Mouse (Mus musculus): ENCODE data around the gene Ifrd2. TPM values are rescaled to one million over a fixed set of nuclear protein-coding genes. Genes with fewer than 3 reads are reported as not detected.

The Ifrd2 gene
- polyA plus RNA-seq, 1 experiment: 29.4 TPM

GRCm38 (mm10) chr9:107631311-107631826 is 43.9 kb downstream of the Ifrd2 start:
- no peak overlapping the region for H3K4me3 ChIP-seq
- H3K36me3 ChIP-seq (ENCODE audit: control insufficient read depth, insufficient read depth): no peaks in the 10 kb centered on the region
- no peaks in the 10 kb centered on the region for H3K27me3 ChIP-seq (ENCODE audit: control insufficient read depth, insufficient read depth, insufficient read length)
- H3K79me2 ChIP-seq (ENCODE audit: control insufficient read depth, insufficient read depth): peaks cover 80% of the 10 kb centered on the region
- no peak for TF ChIP-seq E2F4 (IDR thresholded peaks at IDR 0.05; ENCODE audit: insufficient read depth)
- TF ChIP-seq REST (IDR thresholded peaks at IDR 0.05; ENCODE audit: insufficient read depth, insufficient read length): no peak
- TF ChIP-seq TCF12 (IDR thresholded peaks at IDR 0.05; ENCODE audit: insufficient read depth, poor library complexity, severe bottlenecking): no peak
- no peak for TF ChIP-seq TCF3 (IDR thresholded peaks at IDR 0.05; ENCODE audit: insufficient read length, low read depth)
- no peak for TF ChIP-seq POLR2A (IDR thresholded peaks at IDR 0.05; ENCODE audit: insufficient read length, low read depth)
- no peak for TF ChIP-seq MYOD1 (IDR thresholded peaks at IDR 0.05; ENCODE audit: control insufficient read depth in 1 of 3, insufficient read length in 2 of 3, low read depth in 2 of 3)
- peak overlapping the region; percentile 2 for H3K4me2 ChIP-seq (ENCODE audit: low read depth)
- no peak overlapping the region for H3ac ChIP-seq (ENCODE audit: control insufficient read depth, insufficient read length)

GRCm38 (mm10) chr9:107631861-107632260 is 44.4 kb downstream of the Ifrd2 start:
- H3K4me3 ChIP-seq: peak overlapping the region; percentile 97
- TF ChIP-seq SRF (IDR thresholded peaks at IDR 0.05; ENCODE audit: control insufficient read depth, insufficient read length, low read depth): no peak
- TF ChIP-seq USF1 (IDR thresholded peaks at IDR 0.05; ENCODE audit: low read depth): no peak
- no peak for TF ChIP-seq REST (IDR thresholded peaks at IDR 0.05; ENCODE audit: insufficient read depth, insufficient read length)
- TF ChIP-seq TCF3 (IDR thresholded peaks at IDR 0.05; ENCODE audit: insufficient read length, low read depth): no peak
- TF ChIP-seq MYOD1 (IDR thresholded peaks at IDR 0.05; ENCODE audit: control insufficient read depth in 1 of 3, insufficient read length in 2 of 3, low read depth in 2 of 3): no peak
- no peak for TF ChIP-seq MYOG (IDR thresholded peaks at IDR 0.05; ENCODE audit: control insufficient read depth in 1 of 3, insufficient read depth in 1 of 3, insufficient read length in 2 of 3, low read depth in 2 of 3)
- TF ChIP-seq E2F4 (IDR thresholded peaks at IDR 0.05; ENCODE audit: insufficient read depth): no peak
- no peak for TF ChIP-seq CEBPB (IDR thresholded peaks at IDR 0.05; ENCODE audit: insufficient read depth, poor library complexity, severe bottlenecking)
- TF ChIP-seq POLR2AphosphoS2 (IDR thresholded peaks at IDR 0.05; ENCODE audit: insufficient read length, low read depth): no peak
- TF ChIP-seq POLR2A (IDR thresholded peaks at IDR 0.05; ENCODE audit: insufficient read length, low read depth): no peak
- no peak for TF ChIP-seq TCF12 (IDR thresholded peaks at IDR 0.05; ENCODE audit: insufficient read depth, poor library complexity, severe bottlenecking)
- TF ChIP-seq MAX (IDR thresholded peaks at IDR 0.05; ENCODE audit: low read depth): no peak
- H3K79me2 ChIP-seq (ENCODE audit: control insufficient read depth, insufficient read depth): peaks cover 79% of the 10 kb centered on the region
- no peaks in the 10 kb centered on the region for H3K27me3 ChIP-seq (ENCODE audit: control insufficient read depth, insufficient read depth, insufficient read length)
- H3K36me3 ChIP-seq (ENCODE audit: control insufficient read depth, insufficient read depth): no peaks in the 10 kb centered on the region
- H3ac ChIP-seq (ENCODE audit: control insufficient read depth, insufficient read length): no peak overlapping the region
- peak overlapping the region; percentile 100 for H3K4me2 ChIP-seq (ENCODE audit: low read depth)

GRCm38 (mm10) chr9:107632478-107632877 is 45.0 kb downstream of the Ifrd2 start:
- Histone ChIP-seq H3K36me3 (ENCODE audit: control insufficient read depth, insufficient read depth) (no peaks in the 10 kb centered on the region), H3ac (ENCODE audit: control insufficient read depth, insufficient read length) (peak overlapping the region; percentile 81), H3K4me3 (peak overlapping the region; percentile 97), H3K79me2 (ENCODE audit: control insufficient read depth, insufficient read depth) (peaks cover 72% of the 10 kb centered on the region), H3K4me2 (ENCODE audit: low read depth) (peak overlapping the region; percentile 100), H3K27me3 (ENCODE audit: control insufficient read depth, insufficient read depth, insufficient read length) (no peaks in the 10 kb centered on the region)
- TF ChIP-seq MYOG (IDR thresholded peaks at IDR 0.05; ENCODE audit: control insufficient read depth in 1 of 3, insufficient read depth in 1 of 3, insufficient read length in 2 of 3, low read depth in 2 of 3) (peak in 1 of 3 experiments; percentile 17), TCF3 (IDR thresholded peaks at IDR 0.05; ENCODE audit: insufficient read length, low read depth) (no peak), USF1 (IDR thresholded peaks at IDR 0.05; ENCODE audit: low read depth) (no peak), MYOD1 (IDR thresholded peaks at IDR 0.05; ENCODE audit: control insufficient read depth in 1 of 3, insufficient read length in 2 of 3, low read depth in 2 of 3) (peak in 1 of 3 experiments; percentile 41)

- Histone ChIP-seq H3K4me2 (ENCODE audit: low read depth) (peak overlapping the region; percentile 100), H3K4me3 (peak overlapping the region; percentile 97), H3ac (ENCODE audit: control insufficient read depth, insufficient read length) (peak overlapping the region; percentile 81), H3K36me3 (ENCODE audit: control insufficient read depth, insufficient read depth) (no peaks in the 10 kb centered on the region), H3K79me2 (ENCODE audit: control insufficient read depth, insufficient read depth) (peaks cover 68% of the 10 kb centered on the region), H3K27me3 (ENCODE audit: control insufficient read depth, insufficient read depth, insufficient read length) (no peaks in the 10 kb centered on the region)
- TF ChIP-seq POLR2A (IDR thresholded peaks at IDR 0.05; ENCODE audit: insufficient read length, low read depth) (peak; percentile 97), MYOG (IDR thresholded peaks at IDR 0.05; ENCODE audit: control insufficient read depth in 1 of 3, insufficient read depth in 1 of 3, insufficient read length in 2 of 3, low read depth in 2 of 3) (peak in 1 of 3 experiments; percentile 30), POLR2AphosphoS2 (IDR thresholded peaks at IDR 0.05; ENCODE audit: insufficient read length, low read depth) (peak; percentile 96), MAX (IDR thresholded peaks at IDR 0.05; ENCODE audit: low read depth) (no peak), USF1 (IDR thresholded peaks at IDR 0.05; ENCODE audit: low read depth) (no peak), MYOD1 (IDR thresholded peaks at IDR 0.05; ENCODE audit: control insufficient read depth in 1 of 3, insufficient read length in 2 of 3, low read depth in 2 of 3) (peak in 1 of 3 experiments; percentile 56)
Observed at GRCm38 (mm10) chr9:107633091-107633660, 45.7 kb downstream of the Ifrd2 start.

- Histone ChIP-seq H3K79me2 (ENCODE audit: control insufficient read depth, insufficient read depth) (peaks cover 62% of the 10 kb centered on the region), H3K4me3 (peak overlapping the region; percentile 97), H3K27me3 (ENCODE audit: control insufficient read depth, insufficient read depth, insufficient read length) (no peaks in the 10 kb centered on the region), H3K4me2 (ENCODE audit: low read depth) (peak overlapping the region; percentile 58), H3ac (ENCODE audit: control insufficient read depth, insufficient read length) (peak overlapping the region; percentile 81), H3K36me3 (ENCODE audit: control insufficient read depth, insufficient read depth) (no peaks in the 10 kb centered on the region)
- TF ChIP-seq E2F4 (IDR thresholded peaks at IDR 0.05; ENCODE audit: insufficient read depth): no peak
- TF ChIP-seq TCF12 (IDR thresholded peaks at IDR 0.05; ENCODE audit: insufficient read depth, poor library complexity, severe bottlenecking): no peak
- TF ChIP-seq POLR2AphosphoS2 (IDR thresholded peaks at IDR 0.05; ENCODE audit: insufficient read length, low read depth): peak; percentile 44
- TF ChIP-seq MYOD1 (IDR thresholded peaks at IDR 0.05; ENCODE audit: control insufficient read depth in 1 of 3, insufficient read length in 2 of 3, low read depth in 2 of 3): no peak
- TF ChIP-seq MYOG (IDR thresholded peaks at IDR 0.05; ENCODE audit: control insufficient read depth in 1 of 3, insufficient read depth in 1 of 3, insufficient read length in 2 of 3, low read depth in 2 of 3): no peak
- no peak for TF ChIP-seq POLR2A (IDR thresholded peaks at IDR 0.05; ENCODE audit: insufficient read length, low read depth)
- TF ChIP-seq CEBPB (IDR thresholded peaks at IDR 0.05; ENCODE audit: insufficient read depth, poor library complexity, severe bottlenecking): no peak
Observed at GRCm38 (mm10) chr9:107633661-107634405, 46.4 kb downstream of the Ifrd2 start.

Data from myocyte (in vitro differentiated cells).